Mouse (Mus musculus): ENCODE data around the gene Slc39a9. TPM values are rescaled to one million over a fixed set of nuclear protein-coding genes. Genes with fewer than 3 reads are reported as not detected.
A peak's percentile ranks its signal among the peaks of the same experiment; 100 is the strongest.

The Slc39a9 gene
- total and polyA plus RNA-seq, 2 experiments from 2014 or later: 11.4 to 15.6 TPM

- 58% methylated on average over 5 of the region's 5 CpGs for WGBS
- Histone ChIP-seq H3K27me3 (ENCODE audit: control insufficient read depth, insufficient read depth, low read length) (peaks cover 34% of the 10 kb centered on the region), H3K4me3 (ENCODE audit: low read depth, low read length) (no peak overlapping the region), H3K4me2 (ENCODE audit: low read depth, low read length) (no peak overlapping the region), H3K9ac (replicated peaks; ENCODE audit: low read depth, low read length) (no peak overlapping the region), H3K9me3 (replicated peaks; ENCODE audit: control insufficient read depth, low read length) (no peaks in the 10 kb centered on the region), H3K27ac (ENCODE audit: low read depth) (no peak overlapping the region), H3K4me1 (ENCODE audit: control insufficient read depth, insufficient read depth) (peaks cover 6% of the 10 kb centered on the region; the same call in 1 of the 2 replicates), H3K36me3 (replicated peaks; ENCODE audit: control insufficient read depth, insufficient read depth, low read length) (no peaks in the 10 kb centered on the region)
- TF ChIP-seq EP300 (IDR thresholded peaks at IDR 0.05; ENCODE audit: low read depth) (no peak), CTCF (IDR thresholded peaks at IDR 0.05; ENCODE audit: low read depth) (no peak)
- no peak for DNase-seq (ENCODE audit: low spot score)
- no peak for ATAC-seq (ENCODE audit: insufficient read depth, low read depth)
Measured at GRCm38 (mm10) chr12:80689696-80690095, 46.0 kb downstream of the Slc39a9 start.

GRCm38 (mm10) chr12:80691671-80692091 is 48.0 kb downstream of the Slc39a9 start:
- Histone ChIP-seq H3K4me2 (ENCODE audit: low read depth, low read length) (no peak overlapping the region; the same call in 1 of the 2 replicates), H3K27ac (ENCODE audit: low read depth) (no peak overlapping the region), H3K9ac (replicated peaks; ENCODE audit: low read depth, low read length) (no peak overlapping the region), H3K36me3 (replicated peaks; ENCODE audit: control insufficient read depth, insufficient read depth, low read length) (no peaks in the 10 kb centered on the region), H3K4me1 (ENCODE audit: control insufficient read depth, insufficient read depth) (peaks cover 6% of the 10 kb centered on the region; the same call in 1 of the 2 replicates), H3K4me3 (ENCODE audit: low read depth, low read length) (no peak overlapping the region), H3K9me3 (replicated peaks; ENCODE audit: control insufficient read depth, low read length) (no peaks in the 10 kb centered on the region), H3K27me3 (ENCODE audit: control insufficient read depth, insufficient read depth, low read length) (peaks cover 43% of the 10 kb centered on the region)
- 36% methylated on average over 12 of the region's 12 CpGs for WGBS
- ATAC-seq (ENCODE audit: insufficient read depth, low read depth): no peak
- no peak for TF ChIP-seq EP300 (IDR thresholded peaks at IDR 0.05; ENCODE audit: low read depth)
- no peak for TF ChIP-seq CTCF (IDR thresholded peaks at IDR 0.05; ENCODE audit: low read depth)
- DNase-seq (ENCODE audit: low spot score): no peak

- Histone ChIP-seq H3K36me3 (replicated peaks; ENCODE audit: control insufficient read depth, insufficient read depth, low read length) (no peaks in the 10 kb centered on the region), H3K4me2 (ENCODE audit: low read depth, low read length) (peak within 1 kb of the TSS; percentile 47), H3K27ac (ENCODE audit: low read depth) (no peak within 1 kb of the TSS), H3K4me3 (ENCODE audit: low read depth, low read length) (peak within 1 kb of the TSS; percentile 26), H3K9ac (replicated peaks; ENCODE audit: low read depth, low read length) (no peak within 1 kb of the TSS), H3K27me3 (ENCODE audit: control insufficient read depth, insufficient read depth, low read length) (peaks cover 43% of the 10 kb centered on the region), H3K9me3 (replicated peaks; ENCODE audit: control insufficient read depth, low read length) (no peaks in the 10 kb centered on the region), H3K4me1 (ENCODE audit: control insufficient read depth, insufficient read depth) (peaks cover 6% of the 10 kb centered on the region; the same call in 1 of the 2 replicates)
- 2% methylated on average over 50 of the region's 52 CpGs for WGBS
- DNase-seq (ENCODE audit: low spot score) (peak; percentile 24), ATAC-seq (ENCODE audit: insufficient read depth, low read depth) (no peak)
- TF ChIP-seq CTCF (IDR thresholded peaks at IDR 0.05; ENCODE audit: low read depth): no peak
- no peak for TF ChIP-seq EP300 (IDR thresholded peaks at IDR 0.05; ENCODE audit: low read depth)
Measured at GRCm38 (mm10) chr12:80692269-80692972, 48.7 kb downstream of the Slc39a9 start, which contains the start of gene Plekhd1. TSS of gene Plekhd1 (plus strand) at chr12:80692591.

- TF ChIP-seq CTCF (IDR thresholded peaks at IDR 0.05; ENCODE audit: low read depth): no peak
- no peak for TF ChIP-seq EP300 (IDR thresholded peaks at IDR 0.05; ENCODE audit: low read depth)
- Histone ChIP-seq H3K4me1 (ENCODE audit: control insufficient read depth, insufficient read depth) (peaks cover 6% of the 10 kb centered on the region; the same call in 1 of the 2 replicates), H3K9ac (replicated peaks; ENCODE audit: low read depth, low read length) (no peak overlapping the region), H3K4me2 (ENCODE audit: low read depth, low read length) (no peak overlapping the region), H3K27me3 (ENCODE audit: control insufficient read depth, insufficient read depth, low read length) (peaks cover 43% of the 10 kb centered on the region), H3K36me3 (replicated peaks; ENCODE audit: control insufficient read depth, insufficient read depth, low read length) (no peaks in the 10 kb centered on the region), H3K27ac (ENCODE audit: low read depth) (no peak overlapping the region), H3K9me3 (replicated peaks; ENCODE audit: control insufficient read depth, low read length) (no peaks in the 10 kb centered on the region), H3K4me3 (ENCODE audit: low read depth, low read length) (no peak overlapping the region)
- DNase-seq (ENCODE audit: low spot score): no peak
- WGBS: 50% methylated on average over 2 of the region's 2 CpGs
- ATAC-seq (ENCODE audit: insufficient read depth, low read depth): no peak
Measured at GRCm38 (mm10) chr12:80693700-80694099, 50.0 kb downstream of the Slc39a9 start.

GRCm38 (mm10) chr12:80695004-80695403 is 51.3 kb downstream of the Slc39a9 start:
- 83% methylated on average over 3 of the region's 3 CpGs for WGBS
- DNase-seq (ENCODE audit: low spot score) (no peak), ATAC-seq (ENCODE audit: insufficient read depth, low read depth) (no peak)
- no peak overlapping the region for H3K4me3 ChIP-seq (ENCODE audit: low read depth, low read length)
- no peaks in the 10 kb centered on the region for H3K36me3 ChIP-seq (replicated peaks; ENCODE audit: control insufficient read depth, insufficient read depth, low read length)
- H3K27ac ChIP-seq (ENCODE audit: low read depth): no peak overlapping the region
- peaks cover 43% of the 10 kb centered on the region for H3K27me3 ChIP-seq (ENCODE audit: control insufficient read depth, insufficient read depth, low read length)
- TF ChIP-seq CTCF (IDR thresholded peaks at IDR 0.05; ENCODE audit: low read depth) (no peak), EP300 (IDR thresholded peaks at IDR 0.05; ENCODE audit: low read depth) (no peak)
- peaks cover 6% of the 10 kb centered on the region; the same call in 1 of the 2 replicates for H3K4me1 ChIP-seq (ENCODE audit: control insufficient read depth, insufficient read depth)
- no peak overlapping the region for H3K9ac ChIP-seq (replicated peaks; ENCODE audit: low read depth, low read length)
- no peaks in the 10 kb centered on the region for H3K9me3 ChIP-seq (replicated peaks; ENCODE audit: control insufficient read depth, low read length)
- H3K4me2 ChIP-seq (ENCODE audit: low read depth, low read length): no peak overlapping the region

Data from heart, postnatal 0 days (tissue).